Mouse (Mus musculus): ENCODE measurements around the gene Exoc7.

Exoc7 gene

DNA sequence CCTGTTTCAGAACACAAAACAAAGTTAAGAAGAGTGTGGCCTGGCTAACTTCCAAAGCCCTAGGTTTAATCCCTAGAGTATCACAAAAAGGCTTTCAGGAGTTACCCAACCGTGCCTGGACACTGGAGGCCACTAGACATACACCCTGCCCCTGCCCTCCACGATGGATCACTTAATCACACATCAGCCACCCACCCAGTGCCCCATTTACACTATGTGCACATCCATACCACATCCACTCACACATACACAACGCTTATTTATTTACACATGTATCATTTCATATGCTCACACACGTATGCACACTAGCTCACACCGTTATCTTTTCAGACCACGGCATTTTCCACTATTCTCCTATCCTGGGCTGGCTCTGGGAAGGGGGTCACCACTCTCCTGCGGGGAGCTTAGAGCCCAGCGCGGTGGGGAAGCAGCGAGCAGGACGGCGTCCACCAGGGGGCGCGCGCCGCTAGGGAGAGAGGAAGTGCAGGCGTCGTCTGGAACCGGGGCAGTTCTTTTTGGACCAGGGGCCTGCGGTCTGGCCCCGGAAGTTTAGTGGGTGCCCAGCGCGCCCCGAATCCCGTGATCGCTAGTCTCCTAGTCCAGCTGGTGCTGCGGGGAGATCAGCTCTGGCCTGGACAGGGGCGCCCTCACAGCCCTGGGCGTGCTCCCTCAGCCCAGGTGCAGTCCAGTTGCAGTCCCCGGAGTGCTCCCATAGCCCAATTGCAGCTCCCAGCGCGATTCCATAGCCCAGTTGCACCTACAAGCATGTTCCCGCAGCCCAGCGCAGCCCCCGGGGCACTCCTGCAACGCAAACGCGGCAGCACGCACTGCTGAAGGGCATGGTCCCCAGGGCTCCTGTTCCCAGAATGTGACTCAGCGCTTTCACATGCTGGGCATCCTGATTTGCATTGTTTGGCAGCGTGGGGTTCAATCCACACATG, 12.0 kb upstream of the Exoc7 start:
- peak; percentile 91 to 95 for DNase-seq (ENCODE audit: low spot score in 2 of 2)

DNA sequence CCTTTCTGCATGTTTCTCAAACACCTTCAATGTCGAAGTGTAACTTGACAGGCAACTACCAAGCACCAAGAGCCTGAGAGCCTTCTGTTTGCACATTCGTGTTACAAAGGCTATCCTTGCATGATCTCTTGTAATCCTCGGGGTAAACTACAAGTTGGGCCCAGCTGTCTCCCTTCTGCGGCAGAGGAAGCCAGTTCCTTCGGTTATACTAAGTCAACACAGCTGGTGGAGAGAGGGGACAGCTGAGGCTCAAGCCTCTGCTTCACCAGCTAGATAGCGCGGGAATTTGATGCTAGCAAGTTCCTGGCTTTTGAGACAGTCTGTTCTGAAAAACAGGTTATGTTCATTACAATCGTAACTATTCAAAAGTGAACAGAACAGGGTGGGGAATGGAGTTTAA, 5.3 kb upstream of the Exoc7 start:
- no peak for DNase-seq (ENCODE audit: low spot score in 2 of 2)

DNA sequence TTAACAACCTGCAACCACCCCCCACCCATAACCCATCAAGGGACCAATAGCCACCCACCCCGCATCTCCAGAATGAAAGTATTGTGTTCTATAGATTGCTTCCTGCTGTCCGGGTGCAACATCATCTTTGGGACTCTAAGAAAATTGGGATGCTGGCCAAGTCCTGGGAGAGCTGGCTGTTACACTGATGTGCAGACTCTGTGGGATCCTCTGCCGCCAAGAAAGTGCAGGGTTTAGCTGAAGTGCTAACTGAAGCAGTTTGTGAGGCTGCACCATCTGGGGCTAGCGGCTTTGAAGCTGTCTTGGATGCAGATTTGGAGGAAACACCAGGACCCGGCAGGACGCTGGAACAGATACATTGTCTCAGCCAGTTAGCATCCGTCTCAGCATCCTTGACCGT, 4.1 kb upstream of the Exoc7 start:
- no peak for DNase-seq (ENCODE audit: low spot score in 2 of 2)

DNA sequence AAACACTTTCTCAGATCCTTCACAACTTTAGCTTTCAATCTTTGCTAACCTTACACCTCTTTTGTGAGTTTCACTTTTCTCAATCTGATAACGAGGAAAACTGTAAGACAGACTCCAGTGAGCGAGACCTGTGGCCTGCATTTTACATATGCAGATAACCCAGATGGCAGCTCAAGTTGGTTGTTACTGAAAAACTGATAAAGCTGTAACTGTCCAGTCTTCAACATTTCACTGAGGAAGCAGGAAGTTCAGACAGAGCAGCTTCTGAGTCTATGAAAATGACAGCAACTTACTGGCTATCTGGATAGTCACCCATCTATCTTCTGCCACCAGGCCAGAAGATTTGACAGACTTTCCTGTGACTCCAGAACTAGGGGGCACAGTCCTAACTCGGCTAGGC, 2.6 kb upstream of the Exoc7 start:
- no peak for DNase-seq (ENCODE audit: low spot score in 2 of 2)

DNA sequence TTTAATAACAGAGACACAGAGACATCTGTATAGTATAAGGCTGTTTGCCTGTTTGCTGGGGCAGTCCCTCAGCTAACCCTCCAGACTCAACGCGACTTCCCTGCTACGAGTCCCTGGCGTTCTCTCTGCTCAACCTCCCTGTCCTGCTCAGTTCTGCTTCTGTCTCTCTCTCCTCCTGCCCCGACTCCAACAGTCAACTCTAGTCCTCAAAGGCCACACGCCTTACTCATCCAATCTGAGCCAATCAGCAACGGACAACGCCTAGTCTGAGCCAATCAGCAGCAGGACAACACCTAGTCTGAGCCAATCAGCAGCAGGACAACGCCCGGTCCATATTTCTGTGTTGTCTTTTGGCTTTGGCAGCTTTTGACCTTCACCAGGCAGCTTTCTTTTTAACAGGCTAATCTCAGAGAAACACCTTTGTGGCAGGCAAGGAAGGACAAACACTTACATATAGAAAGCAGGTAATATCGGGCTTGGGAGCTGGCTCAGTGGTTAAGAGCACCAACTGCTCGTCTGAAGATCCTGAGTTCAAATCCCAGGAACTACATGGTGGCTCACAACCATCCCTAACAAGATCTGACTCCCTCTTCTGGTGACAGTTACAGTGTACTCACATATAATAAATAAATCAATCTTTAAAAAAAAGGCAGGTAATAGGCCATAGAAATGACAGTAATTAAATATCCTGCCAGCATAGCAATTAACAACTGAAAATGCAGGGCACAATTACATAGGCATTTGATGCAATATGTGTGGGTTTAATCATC, 914 bp upstream of the Exoc7 start:
- peak in 1 of 2 experiments; percentile 53 for DNase-seq (ENCODE audit: low spot score in 2 of 2)

DNA sequence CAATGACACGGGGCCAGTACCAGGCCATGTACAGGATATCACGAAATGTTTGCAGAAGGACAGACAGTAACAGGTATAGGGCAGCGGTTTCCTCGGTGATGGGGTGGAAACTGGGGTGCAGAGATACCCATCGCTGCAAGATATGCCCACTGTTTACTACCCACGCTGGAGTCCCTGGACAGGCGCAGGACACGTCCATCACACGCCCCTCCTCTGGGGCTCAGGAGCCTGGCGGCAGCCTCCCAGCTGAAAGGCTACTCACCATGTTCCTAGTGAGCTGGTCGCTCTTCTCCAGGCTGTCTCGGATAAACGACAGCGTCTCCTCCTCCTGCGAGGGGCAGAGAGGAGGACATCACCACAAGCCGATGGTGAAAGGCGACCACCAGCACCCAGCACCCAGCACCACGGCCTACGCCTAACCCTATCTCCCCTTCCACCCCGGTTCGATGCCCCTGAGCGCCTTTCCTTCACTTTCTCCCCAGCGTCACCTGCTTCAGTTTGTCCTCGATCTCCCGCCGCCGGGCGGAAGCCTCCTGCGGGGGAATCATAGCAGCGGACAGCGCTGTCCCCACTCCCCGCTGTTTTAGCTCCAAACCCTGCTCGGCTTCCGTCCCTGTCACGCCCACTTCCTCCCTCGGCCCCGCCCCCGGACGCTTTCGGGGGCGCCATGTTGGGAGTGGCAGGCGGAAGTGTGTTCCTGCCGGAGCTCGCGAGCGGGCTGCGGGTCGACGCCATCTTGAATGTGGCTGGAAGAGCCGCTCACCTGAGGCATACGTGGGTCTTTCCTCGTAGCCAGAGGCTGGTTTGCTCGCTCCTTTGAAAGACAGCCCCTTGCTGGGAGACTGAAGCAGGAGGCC, 679 bp downstream of the Exoc7 start:
- DNase-seq (ENCODE audit: low spot score in 2 of 2): peak; percentile 93 to 97

DNA sequence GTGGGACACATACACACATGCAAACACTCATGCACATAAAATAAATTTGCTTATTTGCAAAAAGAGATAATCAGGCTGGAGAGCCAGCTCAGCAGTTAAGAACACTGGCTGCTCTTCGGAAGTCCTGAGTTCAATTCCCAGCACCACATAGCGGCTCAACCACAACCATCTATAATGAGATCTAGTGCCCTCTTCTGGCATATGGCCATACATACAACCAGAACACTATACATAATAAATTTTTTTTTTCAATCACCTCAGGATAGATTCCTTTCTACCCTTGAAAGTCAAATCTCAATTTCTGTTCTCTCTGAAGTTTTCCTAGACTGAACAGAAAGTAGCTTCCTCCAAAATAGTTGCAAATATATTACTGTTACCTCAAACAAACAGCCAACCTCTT, 1.6 kb downstream of the Exoc7 start:
- no peak for DNase-seq (ENCODE audit: low spot score in 2 of 2)

DNA sequence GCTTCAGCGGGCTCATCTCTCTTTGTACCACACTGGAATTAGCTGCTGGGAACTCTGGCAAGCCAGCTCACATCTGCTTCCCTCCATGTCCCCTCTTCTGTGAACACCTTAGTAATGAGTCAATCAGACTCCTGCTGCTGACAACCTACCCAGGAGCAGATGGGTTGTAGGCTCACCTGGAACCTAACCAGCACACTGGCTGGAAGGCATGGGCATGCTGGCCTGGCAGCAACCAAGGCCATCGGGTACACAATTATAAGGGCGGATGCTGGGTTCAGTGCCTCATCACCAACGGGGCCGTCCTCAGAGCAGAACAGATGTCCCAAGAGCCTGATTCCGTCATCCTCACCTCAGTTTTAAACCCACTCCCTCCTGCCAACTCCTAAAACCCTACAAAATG, 8.4 kb downstream of the Exoc7 start:
- no peak for DNase-seq (ENCODE audit: low spot score in 2 of 2)

DNA sequence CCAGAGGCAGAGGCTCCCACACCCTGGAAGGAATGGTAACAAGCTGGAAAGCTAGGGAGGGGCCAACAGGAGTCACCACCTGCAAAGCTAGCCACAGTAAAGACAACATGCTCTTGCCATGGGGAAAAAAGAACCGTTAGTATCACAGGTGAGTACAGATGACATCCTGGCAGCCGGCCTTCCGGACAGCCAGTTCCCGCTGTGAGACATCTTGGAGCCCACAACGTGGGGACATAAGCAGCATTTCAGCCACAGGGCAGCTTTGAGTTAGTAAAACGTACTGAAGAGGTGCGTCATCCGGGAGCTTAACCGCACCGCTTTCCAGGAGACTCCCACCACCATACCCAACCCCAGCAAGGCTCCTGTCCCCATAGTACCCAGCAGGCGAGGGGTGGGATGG, 8.8 kb downstream of the Exoc7 start:
- DNase-seq (ENCODE audit: low spot score in 2 of 2): no peak

DNA sequence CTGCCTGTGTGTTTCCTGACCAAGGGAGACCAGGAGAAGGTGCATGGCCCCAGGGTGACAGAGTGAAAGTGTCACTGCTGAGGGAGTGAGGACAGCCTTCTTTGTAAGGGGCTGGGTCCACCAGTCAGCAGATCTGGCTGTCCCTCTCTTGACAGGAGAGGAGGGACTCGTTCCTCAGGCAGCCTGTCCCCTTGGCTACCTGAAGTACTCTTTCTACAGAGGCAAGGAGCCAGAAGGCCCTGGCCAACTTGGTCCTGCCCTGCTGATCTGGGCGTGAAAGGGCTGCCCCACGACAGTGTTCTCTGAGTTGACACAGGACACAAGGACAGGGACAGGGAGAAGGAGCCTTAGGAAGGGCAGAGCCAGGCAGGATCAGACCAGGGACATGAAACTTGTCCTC, 10.0 kb downstream of the Exoc7 start:
- no peak for DNase-seq (ENCODE audit: low spot score in 2 of 2)

DNA sequence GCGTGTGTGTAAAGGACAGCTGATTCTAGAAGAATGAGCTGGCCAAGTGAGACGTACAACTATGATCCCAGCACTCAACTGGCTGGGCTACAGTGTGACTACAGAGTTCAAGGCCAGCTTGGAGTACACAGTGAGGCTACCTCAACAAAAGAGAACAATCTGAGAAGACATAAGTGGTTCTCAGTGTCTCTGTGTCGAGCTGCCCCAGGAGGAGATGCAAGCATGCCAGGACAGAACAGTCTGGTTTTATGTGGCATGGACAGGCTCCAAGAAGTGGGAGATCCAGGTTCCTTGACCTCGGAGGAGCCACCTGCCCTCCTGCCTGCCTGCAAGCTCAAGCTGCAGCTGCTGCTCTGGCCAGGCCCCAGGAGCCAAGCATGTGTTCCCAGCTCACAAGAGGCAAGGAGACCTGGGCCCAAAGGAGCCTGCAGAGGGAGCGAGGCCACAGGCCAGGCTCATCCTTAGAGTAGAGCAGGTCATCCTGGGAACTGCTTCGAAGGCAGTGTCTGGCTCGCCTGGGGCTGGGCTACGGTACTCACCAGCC, 10.8 kb downstream of the Exoc7 start:
- DNase-seq (ENCODE audit: low spot score in 2 of 2): no peak

DNA sequence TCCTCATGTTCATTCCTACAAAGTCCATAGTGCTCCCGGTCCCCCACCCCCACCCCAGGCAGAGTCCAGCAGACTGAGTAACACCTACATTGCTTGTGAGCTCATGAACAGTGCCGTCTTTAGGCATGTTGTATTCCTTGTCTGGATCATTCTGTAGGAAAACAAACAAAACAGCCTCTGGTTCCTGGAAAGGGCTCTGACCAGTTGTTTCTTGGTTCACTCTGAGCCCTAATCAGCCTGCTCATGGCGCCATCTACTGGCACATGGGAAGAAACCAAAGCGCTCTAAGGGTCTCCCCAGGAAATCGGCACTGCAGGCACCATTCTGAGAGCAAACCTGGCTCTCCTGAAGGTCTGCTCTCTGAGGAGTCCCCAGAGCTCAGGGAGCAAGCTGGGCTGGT, 12.7 kb downstream of the Exoc7 start:
- DNase-seq (ENCODE audit: low spot score in 2 of 2): peak in 1 of 2 experiments; percentile 67

DNA sequence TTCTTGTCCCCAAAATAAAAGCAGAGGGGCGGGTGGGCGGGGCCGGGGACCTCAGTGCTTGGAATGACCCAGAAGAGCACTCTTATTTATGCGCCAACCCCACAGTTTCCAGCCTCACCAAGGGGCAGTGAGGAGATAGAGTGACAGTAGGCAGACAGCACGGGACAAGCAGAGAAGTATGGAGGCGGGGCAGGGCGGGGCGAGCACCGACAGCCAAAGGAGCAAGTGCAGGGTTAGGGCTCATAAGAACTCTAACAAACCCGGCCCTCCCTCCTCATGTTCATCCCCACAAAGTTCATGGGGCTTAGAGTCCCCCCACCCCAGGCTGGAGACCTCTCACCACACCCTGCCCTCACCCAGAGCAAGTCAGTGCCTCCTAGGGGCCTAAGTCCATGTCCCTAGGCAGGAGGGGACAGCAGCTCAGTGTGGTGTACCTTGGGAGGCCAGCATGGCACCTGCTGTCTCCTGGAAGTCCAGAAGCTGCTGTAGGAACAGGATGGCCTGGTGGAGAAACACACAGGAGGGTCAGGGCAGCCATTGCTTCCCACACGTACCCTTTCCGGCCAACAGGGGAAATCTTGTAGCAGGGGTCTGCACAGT, 13.4 kb downstream of the Exoc7 start:
- no peak for DNase-seq (ENCODE audit: low spot score in 2 of 2)

DNA sequence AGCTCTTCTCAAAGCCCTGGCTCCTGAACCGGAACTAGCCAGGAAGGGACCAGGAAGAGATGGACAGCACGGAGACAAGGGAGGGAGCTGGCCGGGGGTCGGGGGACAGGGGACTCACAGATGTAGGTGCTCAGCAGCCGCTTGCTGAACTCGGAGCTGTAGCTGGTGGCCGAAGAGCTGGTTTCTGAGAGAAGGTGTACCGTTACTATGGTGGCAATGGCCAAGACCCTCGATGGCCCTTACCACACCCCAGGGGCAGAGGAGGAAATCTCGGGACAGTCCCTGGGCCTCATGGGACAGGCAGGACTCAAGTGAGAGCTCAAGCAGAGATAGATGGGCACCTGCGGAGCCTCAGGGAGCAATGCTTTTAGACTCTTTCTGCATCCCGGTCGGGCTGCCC, 14.6 kb downstream of the Exoc7 start:
- no peak for DNase-seq (ENCODE audit: low spot score in 2 of 2)

DNA sequence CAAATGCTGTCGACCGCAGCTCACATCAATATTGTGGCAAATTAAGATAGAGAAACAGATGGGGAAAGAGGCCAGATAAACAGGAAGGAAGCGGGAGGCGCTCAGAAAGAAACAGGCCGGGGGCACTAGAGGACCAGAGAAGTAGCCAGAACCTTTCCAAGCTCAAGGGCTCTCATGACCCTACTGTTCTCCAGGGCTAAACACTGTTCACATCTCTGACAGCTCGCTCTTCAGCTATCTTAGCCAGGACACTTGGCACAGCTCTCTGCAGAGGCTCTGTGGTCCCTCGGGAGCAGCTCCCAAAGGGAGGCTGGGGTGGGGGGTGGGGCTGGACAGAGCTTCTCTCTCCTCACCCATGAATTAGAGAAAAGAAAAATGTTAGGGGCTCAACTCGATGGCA, 16.5 kb downstream of the Exoc7 start:
- DNase-seq (ENCODE audit: low spot score in 2 of 2): no peak

DNA sequence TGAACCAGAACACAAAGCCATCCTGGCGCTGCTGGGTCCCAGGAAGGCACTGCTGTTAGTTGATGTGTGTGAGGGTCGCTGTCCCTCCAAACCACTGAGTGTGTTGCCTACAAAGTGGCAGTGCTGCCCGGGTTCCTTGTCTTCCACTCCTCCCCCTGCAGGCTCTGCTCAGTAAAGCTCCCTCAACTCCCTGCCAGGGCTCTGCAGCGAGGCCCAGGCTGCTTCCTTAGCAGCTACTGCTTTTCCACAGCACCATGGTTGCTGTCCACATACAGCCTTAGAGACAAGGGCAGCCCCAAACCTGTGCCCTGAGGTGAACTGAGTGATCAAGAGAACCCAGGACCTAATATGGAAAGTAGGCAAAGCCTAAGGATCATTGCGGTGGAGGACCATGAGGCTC, 19.7 kb downstream of the Exoc7 start:
- DNase-seq (ENCODE audit: low spot score in 2 of 2): peak in 1 of 2 experiments; percentile 22

DNA sequence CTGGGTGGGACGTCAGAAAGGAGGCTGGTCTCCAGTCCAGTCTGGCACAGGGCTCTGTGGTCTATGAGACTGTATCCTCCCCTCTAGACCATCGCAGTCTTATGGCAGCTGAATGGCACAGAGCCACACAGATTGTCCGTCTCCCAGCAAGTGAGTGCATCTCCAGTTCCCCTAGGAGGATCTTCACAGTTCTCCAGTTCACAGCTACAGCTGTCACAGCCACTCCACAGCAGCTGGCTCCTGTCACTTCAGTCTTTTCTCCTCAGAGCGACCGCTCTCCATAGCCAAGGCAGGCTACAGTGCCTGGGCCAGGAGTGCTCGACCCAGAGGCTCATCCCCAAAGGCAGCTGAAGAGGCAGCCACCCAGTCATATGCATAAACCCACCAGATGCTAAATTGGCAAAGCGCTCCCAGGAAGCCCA, 21.3 kb downstream of the Exoc7 start:
- DNase-seq (ENCODE audit: low spot score in 2 of 2): no peak

DNA sequence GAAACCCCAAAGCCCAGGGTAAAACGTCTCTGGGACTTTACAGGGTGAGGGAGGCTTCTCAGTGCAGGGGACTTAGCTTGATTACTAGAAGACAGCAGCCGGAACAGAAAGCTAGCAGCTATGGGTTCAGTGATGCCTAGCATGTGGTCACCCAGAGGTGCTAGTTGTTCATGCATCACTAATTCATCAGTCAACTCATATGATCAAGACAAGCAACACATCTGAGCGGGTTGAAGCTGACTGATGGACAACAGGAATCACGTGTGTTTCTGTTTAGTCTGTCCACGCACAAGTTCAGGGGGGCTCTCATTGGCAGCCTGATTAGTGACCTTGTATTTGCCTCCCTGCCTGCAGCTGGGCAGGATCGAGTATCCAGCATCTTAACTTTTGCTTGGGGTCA, 23.1 kb downstream of the Exoc7 start:
- DNase-seq (ENCODE audit: low spot score in 2 of 2): peak in 1 of 2 experiments; percentile 15

DNA sequence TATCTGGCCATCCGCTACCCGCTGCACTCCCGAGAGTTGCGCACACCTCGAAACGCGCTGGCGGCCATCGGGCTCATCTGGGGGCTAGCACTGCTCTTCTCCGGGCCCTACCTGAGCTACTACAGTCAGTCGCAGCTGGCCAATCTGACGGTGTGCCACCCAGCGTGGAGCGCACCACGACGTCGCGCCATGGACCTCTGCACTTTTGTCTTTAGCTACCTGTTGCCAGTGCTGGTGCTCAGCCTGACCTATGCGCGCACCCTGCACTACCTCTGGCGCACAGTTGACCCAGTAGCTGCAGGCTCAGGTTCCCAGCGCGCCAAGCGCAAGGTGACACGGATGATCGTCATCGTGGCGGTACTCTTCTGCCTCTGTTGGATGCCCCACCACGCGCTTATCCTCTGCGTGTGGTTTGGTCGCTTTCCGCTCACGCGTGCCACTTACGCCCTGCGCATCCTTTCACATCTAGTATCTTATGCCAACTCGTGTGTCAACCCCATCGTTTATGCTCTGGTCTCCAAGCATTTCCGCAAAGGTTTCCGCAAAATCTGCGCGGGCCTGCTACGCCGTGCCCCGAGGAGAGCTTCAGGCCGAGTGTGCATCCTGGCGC, 24.0 kb downstream of the Exoc7 start:
- peak in 1 of 2 experiments; percentile 18 for DNase-seq (ENCODE audit: low spot score in 2 of 2)

DNA sequence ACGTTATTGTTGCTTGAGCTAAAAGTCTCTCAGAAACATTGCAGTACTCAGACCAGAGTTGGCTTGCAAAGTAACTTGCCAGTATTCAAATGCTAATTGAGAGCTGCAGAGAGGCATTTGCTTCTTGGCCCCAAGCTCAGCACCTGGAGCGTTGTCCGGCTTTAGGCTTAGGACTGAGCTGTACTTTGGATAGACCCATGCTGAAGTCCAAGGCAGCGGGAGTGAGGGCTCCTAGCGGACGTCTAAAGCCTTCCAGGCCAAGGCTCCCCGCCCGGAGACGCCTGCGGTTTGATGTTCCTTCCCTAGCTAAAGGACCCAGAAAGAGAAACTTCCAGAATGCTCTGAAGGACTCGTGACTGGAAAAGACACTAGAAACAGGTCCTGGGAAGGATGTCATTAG, 24.9 kb downstream of the Exoc7 start:
- peak in 1 of 2 experiments; percentile 16 for DNase-seq (ENCODE audit: low spot score in 2 of 2)

DNA sequence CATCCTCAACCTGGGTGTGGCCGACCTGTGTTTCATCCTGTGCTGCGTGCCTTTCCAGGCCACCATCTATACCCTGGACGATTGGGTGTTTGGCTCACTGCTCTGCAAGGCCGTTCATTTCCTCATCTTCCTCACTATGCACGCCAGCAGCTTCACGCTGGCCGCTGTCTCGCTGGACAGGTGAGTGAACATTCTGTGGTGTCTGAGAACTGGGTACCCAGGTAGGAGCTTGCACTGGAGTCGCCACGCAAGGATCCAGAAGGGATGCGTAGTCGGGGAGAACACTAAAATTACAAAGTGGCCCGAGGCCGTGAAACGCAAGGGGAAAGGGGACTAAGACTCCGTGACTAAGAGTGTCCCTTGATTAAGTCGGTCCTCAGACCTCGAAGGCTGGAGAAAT, 25.4 kb downstream of the Exoc7 start:
- DNase-seq (ENCODE audit: low spot score in 2 of 2): peak in 1 of 2 experiments; percentile 10
